Mouse (Mus musculus) embryonic facial prominence, embryonic 13.5 days (tissue): ENCODE results near the gene Rap1gap. TPM values are rescaled to one million over a fixed set of nuclear protein-coding genes. Genes with fewer than 3 reads are reported as not detected.
A peak's percentile ranks its signal among the peaks of the same experiment; 100 is the strongest.

Experiments used
- ATAC-seq: fragments of 200-750 bp; cut with Nextera tagmentation; 2 replicates; pipeline ENCODE4 v1.8.0; 2017; ENCODE audit warnings: low read depth; ENCODE audit not compliant: insufficient number of reproducible peaks, insufficient read depth, low FRiP score, low TSS enrichment
- H3K27ac ChIP-seq: fragments of 300-500 bp; sonication (generic); 2 replicates; pipeline ENCODE4 v1.5.1; 2015; ENCODE audit warnings: moderate library complexity, mild to moderate bottlenecking, inconsistent platforms
- H3K27me3 ChIP-seq: fragments of 300-500 bp; sonication (generic); 2 replicates; pipeline ENCODE4 v1.6.1; 2015; ENCODE audit warnings: mild to moderate bottlenecking, inconsistent platforms
- H3K36me3 ChIP-seq: fragments of 300-500 bp; sonication (generic); 2 replicates; pipeline ENCODE4 v1.6.1; 2015; ENCODE audit warnings: mild to moderate bottlenecking, inconsistent platforms
- H3K4me1 ChIP-seq: fragments of 300-500 bp; sonication (generic); 2 replicates; pipeline ENCODE4 v1.6.1; 2015; ENCODE audit warnings: inconsistent platforms
- H3K4me2 ChIP-seq: fragments of 300-500 bp; sonication (generic); 2 replicates; pipeline ENCODE4 v1.6.1; 2015; ENCODE audit warnings: moderate library complexity, mild to moderate bottlenecking, inconsistent platforms
- H3K4me3 ChIP-seq: fragments of 300-500 bp; sonication (generic); 2 replicates; pipeline ENCODE4 v1.5.1; 2015; ENCODE audit warnings: mild to moderate bottlenecking, inconsistent platforms
- H3K9ac ChIP-seq: fragments of 300-500 bp; sonication (generic); 2 replicates; pipeline ENCODE4 v1.6.1; 2015; ENCODE audit warnings: mild to moderate bottlenecking, inconsistent platforms
- H3K9me3 ChIP-seq: fragments of 300-500 bp; sonication (generic); 2 replicates; pipeline ENCODE4 v1.6.1; 2016; ENCODE audit warnings: inconsistent platforms
- WGBS: fragments of 180-500 bp; shearing (Covaris S2); methylation state at CpG from one replicate; pipeline ENCODE4 v1.1.7; 2015; ENCODE audit warnings: mixed read lengths; 5-methylcytosine and 5-hydroxymethylcytosine counted together
- polyA plus RNA-seq: library from polyadenylated mRNA; unstranded; fragments of >200 nt; fragmentation: Nextera tagmentation; extraction: Ambion mirVana; gene quantifications from 2 replicates; pipeline ENCODE4 v1.2.1, GENCODE M21; 2015

Gene Rap1gap
- polyA plus RNA-seq, 1 experiment from 2014 or later = 15.7 TPM

DNA sequence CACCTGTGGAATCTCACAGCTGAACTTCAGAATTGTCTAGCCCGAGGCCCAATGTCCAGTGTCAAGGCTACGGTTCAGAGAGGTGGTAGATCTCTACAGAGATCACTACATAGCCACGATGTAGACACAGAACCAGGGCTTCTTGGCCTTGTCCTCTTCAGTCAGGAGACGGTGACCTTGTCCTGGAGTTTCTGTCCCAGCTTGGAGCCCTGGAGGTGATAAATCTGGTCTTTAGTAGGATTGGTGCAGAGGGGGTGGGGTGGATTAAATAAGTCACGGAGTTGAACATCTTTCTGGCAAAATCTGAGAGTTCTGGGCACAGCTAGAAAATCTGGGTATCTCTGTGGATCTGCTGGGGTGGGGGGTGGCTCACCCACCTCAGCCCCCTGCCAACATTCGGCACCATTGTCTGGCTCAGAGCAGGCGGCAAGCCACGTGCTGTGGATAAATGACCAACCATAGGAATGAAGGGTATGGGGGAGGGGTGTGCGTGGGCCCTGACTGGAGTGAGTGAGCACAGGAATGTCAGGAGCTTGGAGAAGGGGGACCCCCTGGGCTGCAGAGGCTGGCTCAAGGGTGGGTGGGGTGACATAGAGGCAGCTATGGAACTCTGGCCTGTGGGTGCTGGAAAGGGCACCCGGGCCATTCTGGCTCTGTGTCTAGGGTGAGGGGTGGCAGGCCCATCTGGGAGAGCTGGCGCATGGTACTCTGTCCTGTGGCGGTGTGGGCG, 32.8 kb downstream of the Rap1gap start:
- ATAC-seq = no peak
- no peak overlapping the region for H3K4me2 ChIP-seq
- H3K4me1 ChIP-seq = peaks cover 28% of the 10 kb centered on the region
- H3K36me3 ChIP-seq = no peaks in the 10 kb centered on the region
- H3K27me3 ChIP-seq = no peaks in the 10 kb centered on the region
- H3K4me3 ChIP-seq = no peak overlapping the region
- H3K27ac ChIP-seq = peak overlapping the region; percentile 17; the same call in 1 of the 2 replicates
- H3K9ac ChIP-seq = no peak overlapping the region
- WGBS = 73% methylated on average over 13 of the region's 13 CpGs
- no peaks in the 10 kb centered on the region for H3K9me3 ChIP-seq

DNA sequence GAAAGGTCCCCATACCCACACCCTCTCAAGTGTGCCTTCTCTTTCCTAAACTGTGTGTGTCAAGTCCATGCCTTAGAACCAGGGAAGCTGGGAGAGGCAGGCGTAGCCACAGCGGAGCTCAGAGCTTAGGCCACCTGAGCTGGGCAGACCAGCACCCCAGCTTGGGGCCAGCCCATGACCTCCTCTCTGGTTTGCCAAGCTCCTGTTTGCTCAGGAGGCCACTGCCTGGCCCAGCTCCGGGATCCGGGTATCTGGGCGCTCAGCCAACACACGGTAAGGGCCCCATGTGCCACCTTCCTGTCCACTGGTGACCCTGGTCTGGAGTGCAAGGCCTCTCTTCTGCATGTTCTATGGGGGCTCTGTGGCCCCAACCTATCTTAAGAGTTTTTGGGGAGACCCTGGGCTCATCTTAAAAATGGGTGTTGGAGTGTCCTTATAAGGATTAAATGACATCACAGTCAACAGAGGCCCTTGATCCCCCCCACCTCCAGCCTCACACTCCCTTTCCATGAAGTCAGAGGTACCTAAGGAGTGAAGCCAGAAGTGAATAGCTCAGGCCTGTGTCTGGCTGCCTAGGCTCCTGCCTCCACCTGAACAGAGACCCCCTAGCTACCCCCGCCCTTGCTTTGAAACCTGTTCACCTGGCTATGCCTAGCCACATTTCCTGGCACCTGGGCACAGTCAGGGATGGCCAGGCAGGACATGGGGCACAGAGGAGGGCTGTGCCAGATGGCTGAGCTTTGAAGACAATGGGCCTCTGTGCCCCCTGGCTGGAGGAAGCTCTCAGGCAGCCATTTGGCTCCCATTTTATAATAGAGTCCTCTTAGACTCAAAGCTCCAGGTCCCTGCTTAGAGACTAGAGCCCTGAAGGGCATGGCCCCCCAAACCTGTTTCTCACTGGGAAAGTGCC, 33.8 kb downstream of the Rap1gap start:
- no peaks in the 10 kb centered on the region for H3K36me3 ChIP-seq
- peak overlapping the region; percentile 17; the same call in 1 of the 2 replicates for H3K27ac ChIP-seq
- 86% methylated on average over 7 of the region's 7 CpGs for WGBS
- no peak overlapping the region for H3K4me3 ChIP-seq
- no peak overlapping the region for H3K4me2 ChIP-seq
- H3K9ac ChIP-seq = 0 out of 2 replicates have a peak overlapping the region, but pooled peaks have one; percentile 40
- no peaks in the 10 kb centered on the region for H3K9me3 ChIP-seq
- peaks cover 28% of the 10 kb centered on the region for H3K4me1 ChIP-seq
- no peaks in the 10 kb centered on the region for H3K27me3 ChIP-seq
- no peak for ATAC-seq

DNA sequence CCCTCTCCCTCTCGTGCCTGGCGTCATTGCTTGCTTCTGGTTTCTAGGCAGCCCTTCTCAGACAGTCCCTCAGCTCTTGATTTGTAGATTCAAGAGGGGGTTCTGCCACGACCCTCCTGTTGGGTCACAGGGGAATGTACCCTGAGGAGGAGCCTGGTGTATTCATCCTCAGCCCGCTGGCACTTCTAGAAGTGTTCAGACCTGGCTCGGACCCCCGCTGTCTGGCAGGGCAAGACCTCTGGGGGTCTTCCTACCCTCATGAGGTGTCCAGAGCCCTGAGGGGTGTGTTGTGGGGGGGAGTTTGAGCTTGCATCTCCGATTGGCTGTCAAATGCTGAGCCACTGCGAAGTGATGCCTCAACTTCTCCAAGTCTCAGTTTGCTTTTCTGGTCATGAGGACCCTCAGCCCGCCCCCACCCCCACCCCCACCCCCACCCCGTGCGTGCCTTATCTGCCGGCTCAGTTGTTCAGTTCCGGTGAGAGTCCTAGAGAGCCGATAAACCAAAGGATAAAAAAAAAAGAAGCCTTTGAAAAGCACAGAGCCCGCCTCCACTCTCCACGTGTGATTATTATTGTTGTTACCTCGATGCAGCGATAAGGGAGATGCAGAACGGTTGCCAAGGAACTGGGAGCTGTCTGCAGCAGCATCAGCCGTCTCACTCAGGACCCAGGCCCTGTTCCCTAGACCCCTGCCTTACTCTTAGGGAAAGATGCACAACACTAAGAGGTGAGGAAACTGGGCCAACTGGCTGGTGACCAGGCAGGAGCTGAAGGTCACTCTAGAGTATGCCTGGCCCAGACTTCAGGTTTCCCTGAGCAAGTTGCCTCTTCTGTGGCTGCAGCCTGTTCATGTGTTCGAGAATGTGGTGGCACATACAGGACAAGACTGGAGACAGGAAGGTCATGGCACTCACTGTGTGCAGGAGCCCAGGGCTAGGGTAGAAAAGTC, 35.0 kb downstream of the Rap1gap start:
- WGBS = 72% methylated on average over 21 of the region's 21 CpGs
- no peaks in the 10 kb centered on the region for H3K9me3 ChIP-seq
- no peak overlapping the region for H3K4me3 ChIP-seq
- no peaks in the 10 kb centered on the region for H3K36me3 ChIP-seq
- H3K27me3 ChIP-seq = no peaks in the 10 kb centered on the region
- H3K9ac ChIP-seq = no peak overlapping the region
- no peak overlapping the region for H3K27ac ChIP-seq
- no peak overlapping the region for H3K4me2 ChIP-seq
- peaks cover 28% of the 10 kb centered on the region for H3K4me1 ChIP-seq
- ATAC-seq = no peak

DNA sequence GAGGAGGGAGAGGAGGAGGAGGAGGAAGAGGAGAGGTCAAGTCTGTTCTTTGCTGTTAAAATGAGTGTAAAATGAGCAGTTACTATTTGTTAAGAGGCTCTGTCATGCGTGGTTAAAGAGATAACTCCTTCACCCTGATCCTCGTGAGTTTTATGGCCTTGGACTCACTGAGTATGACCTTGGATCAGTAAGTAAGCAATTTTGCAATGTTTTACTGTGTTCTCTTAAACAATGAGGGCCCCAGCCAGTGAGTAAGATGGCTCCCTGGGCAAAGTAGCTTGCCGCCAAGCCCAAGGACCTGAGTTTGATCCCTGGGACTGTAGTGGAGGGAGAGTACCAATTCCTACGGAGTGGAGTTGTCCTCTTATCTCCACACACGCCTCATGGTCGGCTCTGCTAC, 36.4 kb downstream of the Rap1gap start:
- Histone ChIP-seq H3K4me2 (no peak overlapping the region), H3K4me1 (peaks cover 21% of the 10 kb centered on the region), H3K27me3 (no peaks in the 10 kb centered on the region), H3K9ac (no peak overlapping the region), H3K27ac (no peak overlapping the region), H3K36me3 (no peaks in the 10 kb centered on the region), H3K9me3 (no peaks in the 10 kb centered on the region), H3K4me3 (no peak overlapping the region)
- ATAC-seq = no peak
- 62% methylated on average over 6 of the region's 6 CpGs for WGBS

DNA sequence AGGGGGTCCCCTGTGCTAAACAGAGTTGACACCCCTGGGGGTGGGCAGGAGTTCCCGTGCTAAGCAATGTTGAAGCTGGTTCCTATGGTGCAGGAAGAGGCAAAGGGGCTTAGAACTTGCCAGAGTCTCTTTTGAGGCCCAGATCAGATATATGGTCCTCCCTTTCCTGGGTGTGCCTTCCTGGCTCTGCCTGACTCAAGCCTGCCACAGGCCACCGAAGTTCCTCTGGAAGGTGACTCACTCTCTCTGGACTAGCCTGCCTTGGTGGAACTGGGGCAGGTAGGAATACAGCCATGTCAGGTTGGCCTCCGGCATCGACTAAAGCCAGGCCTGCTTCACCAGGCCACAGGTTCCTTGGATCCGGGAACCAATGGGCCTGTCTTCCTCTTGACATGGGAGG, 38.6 kb downstream of the Rap1gap start:
- WGBS = 88% methylated on average over 5 of the region's 5 CpGs
- ATAC-seq = no peak
- Histone ChIP-seq H3K27ac (no peak overlapping the region), H3K36me3 (no peaks in the 10 kb centered on the region), H3K4me2 (no peak overlapping the region), H3K27me3 (no peaks in the 10 kb centered on the region; the same call in 1 of the 2 replicates), H3K9me3 (no peaks in the 10 kb centered on the region), H3K4me3 (no peak overlapping the region), H3K9ac (no peak overlapping the region), H3K4me1 (peaks cover 22% of the 10 kb centered on the region)

DNA sequence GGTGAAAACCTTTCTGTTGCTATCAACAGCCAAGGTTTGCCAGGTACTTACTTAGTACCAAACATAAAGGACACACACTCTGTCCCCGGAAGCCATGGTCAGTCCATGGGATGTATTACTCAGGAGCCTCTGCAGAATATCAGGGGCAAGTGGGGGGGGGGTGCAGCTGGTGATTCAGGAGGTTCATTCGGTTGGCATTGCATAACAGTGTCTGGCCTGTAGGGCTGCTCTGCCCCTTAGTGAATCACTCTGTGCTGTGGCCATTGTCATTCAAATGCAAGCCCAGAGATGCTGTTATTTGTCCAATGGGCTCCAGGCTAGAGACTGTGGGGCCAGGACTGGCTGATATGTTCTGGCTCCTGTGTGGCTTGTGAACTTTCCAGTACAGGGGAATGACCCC, 40.0 kb downstream of the Rap1gap start:
- H3K4me3 ChIP-seq = no peak overlapping the region
- H3K27ac ChIP-seq = no peak overlapping the region
- no peaks in the 10 kb centered on the region for H3K36me3 ChIP-seq
- H3K27me3 ChIP-seq = no peaks in the 10 kb centered on the region; the same call in 1 of the 2 replicates
- H3K4me2 ChIP-seq = no peak overlapping the region
- 66% methylated on average over 2 of the region's 2 CpGs for WGBS
- H3K4me1 ChIP-seq = peaks cover 30% of the 10 kb centered on the region
- H3K9ac ChIP-seq = no peak overlapping the region
- no peaks in the 10 kb centered on the region for H3K9me3 ChIP-seq
- no peak for ATAC-seq

DNA sequence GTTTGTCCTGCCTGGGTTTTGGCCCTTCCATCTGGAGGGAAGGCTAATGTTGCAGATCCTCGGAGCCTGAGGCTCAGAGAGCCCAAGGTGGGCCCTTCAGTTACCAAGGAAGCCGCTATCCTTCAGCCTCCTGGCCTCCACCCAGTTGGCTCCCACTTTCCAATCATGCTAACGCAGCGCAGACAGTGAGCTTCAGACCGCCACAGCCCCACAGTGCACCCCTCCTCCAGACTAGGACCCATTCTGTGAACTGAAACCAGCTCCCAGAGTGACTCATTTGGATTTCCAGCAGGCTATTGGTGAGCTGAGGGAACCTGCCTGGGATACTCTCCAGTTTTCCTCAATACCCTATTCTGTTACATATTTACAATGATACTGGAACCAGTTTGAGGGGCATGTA, 40.9 kb downstream of the Rap1gap start:
- Histone ChIP-seq H3K4me2 (no peak overlapping the region), H3K9ac (no peak overlapping the region), H3K27me3 (no peaks in the 10 kb centered on the region; the same call in 1 of the 2 replicates), H3K36me3 (no peaks in the 10 kb centered on the region), H3K9me3 (no peaks in the 10 kb centered on the region), H3K27ac (no peak overlapping the region), H3K4me1 (peaks cover 30% of the 10 kb centered on the region), H3K4me3 (no peak overlapping the region)
- whole genome bisulfite sequencing = 63% methylated on average over 5 of the region's 5 CpGs
- ATAC-seq = no peak

DNA sequence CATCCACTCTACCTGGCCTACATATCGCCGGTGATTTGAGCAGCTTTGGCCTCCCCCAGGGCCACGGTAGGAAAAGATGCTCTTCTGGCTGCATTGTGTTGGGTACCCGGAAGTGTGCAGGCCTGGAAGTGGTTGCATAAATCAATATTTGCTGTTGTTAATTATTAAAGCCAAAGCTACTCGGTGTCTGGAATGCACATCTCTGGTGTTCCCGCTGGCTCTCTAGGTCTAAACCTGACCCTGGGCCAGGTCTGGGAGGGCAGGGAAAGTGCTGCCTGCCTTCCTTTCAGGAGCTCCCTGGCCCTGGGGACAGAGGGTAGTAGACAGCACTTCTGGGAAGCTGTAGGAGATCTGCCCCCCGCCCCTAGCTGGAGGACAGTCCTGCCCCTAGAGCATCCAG, 42.0 kb downstream of the Rap1gap start:
- Histone ChIP-seq H3K27me3 (no peaks in the 10 kb centered on the region; the same call in 1 of the 2 replicates), H3K4me1 (peaks cover 25% of the 10 kb centered on the region), H3K9ac (no peak overlapping the region), H3K9me3 (no peaks in the 10 kb centered on the region), H3K27ac (no peak overlapping the region), H3K4me3 (no peak overlapping the region), H3K4me2 (peak overlapping the region; percentile 92), H3K36me3 (no peaks in the 10 kb centered on the region)
- no peak for ATAC-seq
- WGBS = 67% methylated on average over 7 of the region's 7 CpGs

DNA sequence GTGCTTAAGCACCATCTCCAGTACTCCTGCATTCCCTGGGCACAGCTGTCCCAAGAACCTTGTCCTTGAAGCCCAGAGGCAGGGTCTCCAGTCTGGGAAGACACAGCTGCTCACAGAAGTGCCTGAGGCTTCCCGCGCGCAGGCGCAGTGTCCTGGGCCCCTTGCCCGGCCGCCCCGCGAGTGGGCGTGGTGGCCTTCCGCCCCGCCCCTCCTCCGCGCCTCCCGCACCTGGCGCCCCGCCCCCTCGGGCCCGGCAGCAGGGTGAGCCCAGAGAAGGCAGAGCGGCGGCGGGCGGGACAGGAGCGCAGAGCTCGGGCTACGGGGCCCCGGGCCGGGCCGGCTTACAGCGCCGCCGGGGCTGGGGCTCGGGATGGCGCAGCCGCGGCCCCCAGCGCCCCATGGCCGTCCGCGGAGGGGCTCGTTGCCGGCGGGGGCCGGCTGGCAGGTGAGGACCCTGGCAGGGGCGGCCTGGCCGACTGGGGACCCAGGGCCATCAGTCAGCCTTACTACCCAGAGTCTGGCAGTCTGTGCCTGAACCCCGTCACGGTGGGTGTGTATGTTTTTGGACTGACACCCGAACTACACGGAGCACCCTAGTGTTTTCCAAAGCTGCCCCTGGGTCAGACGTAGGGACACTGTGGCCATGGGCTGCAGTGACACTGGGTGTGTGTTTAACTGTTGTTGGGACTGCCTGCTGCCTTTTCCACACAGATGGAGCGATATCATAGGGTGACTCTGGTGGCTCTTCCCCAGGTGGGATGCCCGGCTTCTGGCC, 42.9 kb downstream of the Rap1gap start:
- H3K4me2 ChIP-seq = peak overlapping the region; percentile 92
- H3K4me3 ChIP-seq = peak overlapping the region; percentile 66
- H3K9me3 ChIP-seq = no peaks in the 10 kb centered on the region
- peaks cover 24% of the 10 kb centered on the region for H3K4me1 ChIP-seq
- no peaks in the 10 kb centered on the region; the same call in 1 of the 2 replicates for H3K27me3 ChIP-seq
- WGBS = 3% methylated on average over 52 of the region's 52 CpGs
- H3K9ac ChIP-seq = peak overlapping the region; percentile 85
- peak; percentile 83 for ATAC-seq
- no peak overlapping the region; the same call in none of the 2 replicates for H3K27ac ChIP-seq
- H3K36me3 ChIP-seq = no peaks in the 10 kb centered on the region

DNA sequence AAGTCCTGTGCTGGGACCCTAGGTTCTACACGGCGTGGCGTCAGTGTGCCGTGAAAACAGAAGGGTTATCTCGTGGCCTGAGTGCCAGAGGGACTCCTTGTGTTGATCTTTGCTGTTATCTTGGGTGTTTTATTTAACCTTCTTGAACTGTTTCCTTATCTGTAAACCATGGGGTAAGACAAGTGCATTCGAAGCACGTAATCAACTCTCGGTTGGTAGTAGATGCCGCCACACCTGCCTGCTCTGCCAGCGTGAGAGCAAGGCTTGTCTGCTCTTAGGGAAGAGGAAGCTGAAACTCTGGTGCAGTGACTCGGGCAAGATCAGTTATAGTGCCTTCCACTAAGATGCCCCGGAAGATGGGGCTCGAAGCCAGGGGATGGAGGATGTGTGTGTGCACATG, 48.4 kb downstream of the Rap1gap start:
- no peak overlapping the region for H3K9ac ChIP-seq
- H3K9me3 ChIP-seq = no peaks in the 10 kb centered on the region
- H3K27ac ChIP-seq = no peak overlapping the region
- no peaks in the 10 kb centered on the region; the same call in 1 of the 2 replicates for H3K27me3 ChIP-seq
- no peak for ATAC-seq
- H3K4me1 ChIP-seq = peaks cover 10% of the 10 kb centered on the region; the same call in 1 of the 2 replicates
- 89% methylated on average over 13 of the region's 13 CpGs for WGBS
- H3K4me3 ChIP-seq = no peak overlapping the region
- H3K36me3 ChIP-seq = no peaks in the 10 kb centered on the region
- no peak overlapping the region for H3K4me2 ChIP-seq
